Mouse (Mus musculus) heart, embryonic 13.5 days (tissue): ENCODE data around the gene Slc39a5. TPM values are rescaled to one million over a fixed set of nuclear protein-coding genes. Genes with fewer than 3 reads are reported as not detected.

ENCODE experiments used
- ATAC-seq: fragments of 200-750 bp; cut with Nextera tagmentation; 2 replicates; pipeline ENCODE4 v1.8.0; 2017; ENCODE audit warnings: moderate TSS enrichment; ENCODE audit not compliant: insufficient number of reproducible peaks, low FRiP score, low TSS enrichment; ENCODE audit errors: extremely low read depth
- H3K27ac ChIP-seq: fragments of 300-500 bp; sonication (generic); replicated peaks from 2 replicates; pipeline ENCODE4 v1.5.1; 2015; ENCODE audit warnings: moderate library complexity, mild to moderate bottlenecking, inconsistent platforms
- H3K27me3 ChIP-seq: fragments of 300-500 bp; sonication (generic); replicated peaks from 2 replicates; pipeline ENCODE4 v1.6.1; 2015; ENCODE audit warnings: mild to moderate bottlenecking, inconsistent platforms
- H3K36me3 ChIP-seq: fragments of 300-500 bp; sonication (generic); 2 replicates; pipeline ENCODE4 v1.6.1; 2015; ENCODE audit warnings: mild to moderate bottlenecking, inconsistent platforms
- H3K4me1 ChIP-seq: fragments of 300-500 bp; sonication (generic); 2 replicates; pipeline ENCODE4 v1.6.1; 2015; ENCODE audit warnings: inconsistent platforms
- H3K4me2 ChIP-seq: fragments of 300-500 bp; sonication (generic); 2 replicates; pipeline ENCODE4 v1.6.1; 2015; ENCODE audit warnings: inconsistent platforms, mild to moderate bottlenecking, moderate library complexity
- H3K4me3 ChIP-seq: fragments of 300-500 bp; sonication (generic); 2 replicates; pipeline ENCODE4 v1.5.1; 2015; ENCODE audit warnings: moderate library complexity, mild to moderate bottlenecking, inconsistent platforms
- H3K9ac ChIP-seq: fragments of 300-500 bp; sonication (generic); 2 replicates; pipeline ENCODE4 v1.6.1; 2015; ENCODE audit warnings: inconsistent platforms, mild to moderate bottlenecking, moderate library complexity
- H3K9me3 ChIP-seq: fragments of 300-500 bp; sonication (generic); 2 replicates; pipeline ENCODE4 v1.6.1; 2016; ENCODE audit warnings: inconsistent platforms
- WGBS: fragments of 180-500 bp; shearing (Covaris S2); methylation state at CpG from one replicate; pipeline ENCODE4 v1.1.7; 2015; ENCODE audit warnings: mixed read lengths; 5-methylcytosine and 5-hydroxymethylcytosine counted together
- polyA plus RNA-seq: library from polyadenylated mRNA; unstranded; fragments of >200 nt; fragmentation: Nextera tagmentation; extraction: Ambion mirVana; gene quantifications from 2 replicates; pipeline ENCODE4 v1.2.1, GENCODE M21; 2015

Slc39a5 gene
- polyA plus RNA-seq, 1 experiment from 2014 or later, result 0.12 TPM

- peaks cover 91% of the 10 kb centered on the region for H3K36me3 ChIP-seq
- WGBS, result 96% methylated on average over 2 of the region's 2 CpGs
- no peak overlapping the region for H3K4me3 ChIP-seq
Measured at GRCm38 (mm10) chr10:128433417-128433816, 32.4 kb upstream of the Slc39a5 start.

GRCm38 (mm10) chr10:128429454-128429853, 28.4 kb upstream of the Slc39a5 start:
- Histone ChIP-seq H3K36me3 (peaks cover 67% of the 10 kb centered on the region), H3K9ac (no peak overlapping the region), H3K4me2 (no peak overlapping the region), H3K4me1 (peaks cover 8% of the 10 kb centered on the region), H3K4me3 (no peak overlapping the region), H3K9me3 (no peaks in the 10 kb centered on the region), H3K27me3 (no peaks in the 10 kb centered on the region), H3K27ac (no peak overlapping the region)
- no peak for ATAC-seq
- WGBS, result 80% methylated on average over 4 of the region's 4 CpGs

More at GRCm38 (mm10) chr10:128433417-128433816, 32.4 kb upstream of the Slc39a5 start:
- Histone ChIP-seq H3K4me2 (no peak overlapping the region), H3K9ac (no peak overlapping the region), H3K4me1 (peaks cover 15% of the 10 kb centered on the region), H3K9me3 (no peaks in the 10 kb centered on the region), H3K27ac (no peak overlapping the region), H3K27me3 (no peaks in the 10 kb centered on the region)
- ATAC-seq, result no peak

GRCm38 (mm10) chr10:128429052-128429451, 28.0 kb upstream of the Slc39a5 start:
- WGBS, result 86% methylated on average over 5 of the region's 5 CpGs
- H3K9ac ChIP-seq, result no peak overlapping the region
- no peak for ATAC-seq
- H3K4me2 ChIP-seq, result no peak overlapping the region
- H3K36me3 ChIP-seq, result peaks cover 64% of the 10 kb centered on the region
- H3K9me3 ChIP-seq, result no peaks in the 10 kb centered on the region
- H3K4me3 ChIP-seq, result no peak overlapping the region
- peaks cover 12% of the 10 kb centered on the region for H3K4me1 ChIP-seq
- H3K27ac ChIP-seq, result no peak overlapping the region
- no peaks in the 10 kb centered on the region for H3K27me3 ChIP-seq

GRCm38 (mm10) chr10:128425260-128425659, 24.2 kb upstream of the Slc39a5 start:
- Histone ChIP-seq H3K27ac (peak overlapping the region; percentile 54), H3K9ac (no peak overlapping the region; the same call in 1 of the 2 replicates), H3K27me3 (no peaks in the 10 kb centered on the region), H3K36me3 (peaks cover 67% of the 10 kb centered on the region), H3K4me2 (no peak overlapping the region), H3K4me3 (no peak overlapping the region), H3K4me1 (peaks cover 12% of the 10 kb centered on the region), H3K9me3 (no peaks in the 10 kb centered on the region)
- 77% methylated on average over 3 of the region's 3 CpGs for WGBS
- no peak for ATAC-seq

GRCm38 (mm10) chr10:128424604-128425003, 23.6 kb upstream of the Slc39a5 start:
- H3K4me2 ChIP-seq, result peak overlapping the region; percentile 4; the same call in 1 of the 2 replicates
- peak overlapping the region; percentile 54 for H3K27ac ChIP-seq
- peaks cover 12% of the 10 kb centered on the region for H3K4me1 ChIP-seq
- no peak overlapping the region for H3K4me3 ChIP-seq
- no peaks in the 10 kb centered on the region for H3K9me3 ChIP-seq
- H3K36me3 ChIP-seq, result peaks cover 67% of the 10 kb centered on the region
- no peaks in the 10 kb centered on the region for H3K27me3 ChIP-seq
- ATAC-seq, result no peak
- 37% methylated on average over 7 of the region's 7 CpGs for WGBS
- H3K9ac ChIP-seq, result peak overlapping the region; percentile 40

- no peak for ATAC-seq
- Histone ChIP-seq H3K9me3 (no peaks in the 10 kb centered on the region), H3K9ac (no peak overlapping the region), H3K4me2 (no peak overlapping the region), H3K27me3 (no peaks in the 10 kb centered on the region), H3K27ac (no peak overlapping the region), H3K4me1 (peaks cover 12% of the 10 kb centered on the region), H3K4me3 (no peak overlapping the region), H3K36me3 (peaks cover 71% of the 10 kb centered on the region)
- WGBS, result 56% methylated on average over 5 of the region's 5 CpGs
Measured at GRCm38 (mm10) chr10:128422426-128422825, 21.4 kb upstream of the Slc39a5 start.

GRCm38 (mm10) chr10:128414848-128415247, 13.8 kb upstream of the Slc39a5 start:
- Histone ChIP-seq H3K27me3 (no peaks in the 10 kb centered on the region), H3K4me1 (peaks cover 41% of the 10 kb centered on the region), H3K9me3 (no peaks in the 10 kb centered on the region), H3K4me2 (no peak overlapping the region), H3K4me3 (no peak overlapping the region), H3K36me3 (peaks cover 66% of the 10 kb centered on the region), H3K27ac (no peak overlapping the region), H3K9ac (peak overlapping the region; percentile 37; the same call in 1 of the 2 replicates)
- ATAC-seq, result no peak
- 70% methylated on average over 5 of the region's 5 CpGs for WGBS

GRCm38 (mm10) chr10:128413076-128413475, 12.0 kb upstream of the Slc39a5 start:
- WGBS, result 73% methylated on average over 1 of the region's 1 CpGs
- Histone ChIP-seq H3K4me2 (peak overlapping the region; percentile 97), H3K9ac (peak overlapping the region; percentile 96), H3K27me3 (no peaks in the 10 kb centered on the region), H3K36me3 (peaks cover 52% of the 10 kb centered on the region), H3K4me1 (peaks cover 51% of the 10 kb centered on the region), H3K27ac (0 out of 2 replicates have a peak overlapping the region, but pooled peaks have one; percentile 93), H3K9me3 (no peaks in the 10 kb centered on the region), H3K4me3 (peak overlapping the region; percentile 93; the same call in 1 of the 2 replicates)
- no peak for ATAC-seq

GRCm38 (mm10) chr10:128412558-128412957, 11.5 kb upstream of the Slc39a5 start:
- WGBS, result 40% methylated on average over 1 of the region's 1 CpGs
- ATAC-seq, result no peak
- H3K27ac ChIP-seq, result peak overlapping the region; percentile 93
- H3K9ac ChIP-seq, result peak overlapping the region; percentile 96
- H3K9me3 ChIP-seq, result no peaks in the 10 kb centered on the region
- H3K27me3 ChIP-seq, result no peaks in the 10 kb centered on the region
- peaks cover 51% of the 10 kb centered on the region for H3K4me1 ChIP-seq
- peak overlapping the region; percentile 97 for H3K4me2 ChIP-seq
- peak overlapping the region; percentile 93 for H3K4me3 ChIP-seq
- peaks cover 52% of the 10 kb centered on the region for H3K36me3 ChIP-seq

GRCm38 (mm10) chr10:128412055-128412381, 11.0 kb upstream of the Slc39a5 start:
- no peaks in the 10 kb centered on the region for H3K9me3 ChIP-seq
- H3K4me3 ChIP-seq, result peak overlapping the region; percentile 93
- WGBS, result 2% methylated on average over 14 of the region's 14 CpGs
- H3K4me2 ChIP-seq, result peak overlapping the region; percentile 97
- H3K9ac ChIP-seq, result peak overlapping the region; percentile 96
- H3K27ac ChIP-seq, result peak overlapping the region; percentile 93
- no peak for ATAC-seq
- H3K36me3 ChIP-seq, result peaks cover 52% of the 10 kb centered on the region
- peaks cover 51% of the 10 kb centered on the region for H3K4me1 ChIP-seq
- no peaks in the 10 kb centered on the region for H3K27me3 ChIP-seq

GRCm38 (mm10) chr10:128411211-128412054, 10.4 kb upstream of the Slc39a5 start, which contains the start of the genes Nabp2 and Rnf41:
Gene Nabp2, minus strand, starts transcription at chr10:128411492.
Gene Rnf41, plus strand, starts transcription at chr10:128411657.
- Histone ChIP-seq H3K27me3 (no peaks in the 10 kb centered on the region), H3K4me1 (peaks cover 51% of the 10 kb centered on the region), H3K36me3 (peaks cover 52% of the 10 kb centered on the region), H3K4me3 (peak within 1 kb of the TSS; percentile 93), H3K9me3 (no peaks in the 10 kb centered on the region), H3K9ac (peak within 1 kb of the TSS; percentile 96), H3K27ac (peak within 1 kb of the TSS; percentile 93), H3K4me2 (peak within 1 kb of the TSS; percentile 97)
- under 1% methylated on average over 50 of the region's 50 CpGs for WGBS
- peak; percentile 86 for ATAC-seq

GRCm38 (mm10) chr10:128410560-128410845, 9.5 kb upstream of the Slc39a5 start:
- H3K4me3 ChIP-seq, result peak overlapping the region; percentile 93
- peaks cover 51% of the 10 kb centered on the region for H3K4me1 ChIP-seq
- peak overlapping the region; percentile 93 for H3K27ac ChIP-seq
- H3K9me3 ChIP-seq, result no peaks in the 10 kb centered on the region
- H3K4me2 ChIP-seq, result peak overlapping the region; percentile 97
- no peaks in the 10 kb centered on the region for H3K27me3 ChIP-seq
- H3K9ac ChIP-seq, result peak overlapping the region; percentile 96
- peaks cover 52% of the 10 kb centered on the region for H3K36me3 ChIP-seq
- no peak for ATAC-seq
- 18% methylated on average over 4 of the region's 4 CpGs for WGBS
